Mouse (Mus musculus) thymus, adult 2 months (tissue): ENCODE data around the gene Lrrfip2.

Source experiments
- CTCF ChIP-seq: fragments of 200-500 bp; IDR thresholded peaks from 2 replicates; pipeline ENCODE4 v1.5.1; 2012; ENCODE audit warnings: mild to moderate bottlenecking, control low read depth, low read length, moderate library complexity, borderline replicate concordance; ENCODE audit not compliant: control insufficient read depth, poor library complexity, insufficient read depth; ENCODE audit errors: extremely low read depth
- POLR2A ChIP-seq: fragments of 200-500 bp; IDR thresholded peaks from 2 replicates; pipeline ENCODE4 v1.6.1; 2012; ENCODE audit warnings: mild to moderate bottlenecking, low read length, control low read depth, moderate library complexity; ENCODE audit not compliant: control insufficient read depth, poor library complexity, insufficient read depth; ENCODE audit errors: extremely low read depth

DNA sequence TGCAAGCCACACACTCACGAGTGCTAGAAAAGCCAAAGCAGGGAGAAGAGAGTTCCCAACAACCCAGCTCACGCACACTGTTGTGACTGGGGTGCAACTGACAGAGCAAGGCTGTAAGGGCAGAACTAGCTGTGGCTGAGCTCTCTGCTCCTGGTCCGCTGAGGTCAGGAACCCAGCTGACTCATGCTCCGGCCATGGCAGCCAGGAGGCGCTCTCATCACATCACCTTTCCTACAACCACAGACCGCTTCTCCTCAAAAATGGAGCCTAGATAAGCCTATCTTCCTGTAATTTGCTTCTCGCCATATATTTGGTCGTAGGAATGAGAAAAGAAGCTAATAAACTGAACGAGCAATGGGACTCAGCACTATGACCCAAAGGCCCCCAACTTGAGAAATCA is 117.3 kb downstream of the Lrrfip2 start:
- TF ChIP-seq POLR2A (no peak), CTCF (no peak)
